Mouse (Mus musculus) liver, embryonic 14.5 days (tissue): ENCODE data around the gene Heatr6.

ENCODE experiments used
- CTCF ChIP-seq: IDR thresholded peaks from 2 replicates; pipeline ENCODE4 v1.5.1; 2016; ENCODE audit warnings: antibody characterized with exemption, low read depth, control low read depth
- EP300 ChIP-seq: IDR thresholded peaks from 2 replicates; pipeline ENCODE4 v1.6.1; 2016; ENCODE audit warnings: antibody characterized with exemption, low read depth

DNA sequence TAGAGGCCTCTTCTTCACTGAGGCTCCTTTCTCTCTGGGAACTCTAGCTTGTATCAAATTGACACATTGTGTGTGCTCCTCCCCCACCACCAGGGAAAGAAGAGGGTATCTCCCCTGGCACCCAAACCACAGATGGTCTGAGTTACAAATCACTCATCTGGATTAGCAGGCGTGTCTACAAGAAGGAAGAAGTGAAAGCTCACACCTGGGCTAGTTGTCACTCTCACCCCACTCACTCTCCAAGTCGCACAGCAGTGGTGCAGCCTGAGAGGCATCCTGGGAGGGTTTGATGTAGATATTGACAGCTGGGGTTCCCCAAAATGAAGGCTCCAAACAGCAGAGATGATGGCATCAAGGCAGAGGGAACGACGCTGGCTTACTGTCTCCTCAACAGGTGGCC, 7.3 kb upstream of the Heatr6 start:
- TF ChIP-seq CTCF (no peak), EP300 (no peak)
